ENCODE assay signal across 33 mouse cellular contexts in the genomic region with DNA sequence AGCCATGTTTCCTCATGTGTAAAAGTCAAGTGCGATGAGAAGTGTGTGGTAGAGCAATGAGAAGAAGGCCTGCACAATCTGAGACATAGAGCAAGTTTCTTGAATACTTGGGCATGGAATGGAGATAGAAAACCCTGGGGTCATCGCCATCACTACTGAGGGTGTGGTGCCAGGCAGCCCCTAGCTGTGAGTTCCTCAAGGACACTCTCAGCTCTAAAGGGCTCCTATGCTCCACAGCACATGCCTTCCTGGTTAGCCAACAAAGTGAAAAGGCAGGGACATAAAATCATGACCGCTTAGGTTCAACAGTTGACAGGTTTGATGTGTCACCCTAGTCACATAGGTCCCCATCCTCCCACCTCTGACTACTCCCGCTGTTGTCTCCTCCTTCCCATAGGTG.
"Had no signal": no experiment of that assay in that cellular context is flagged by ENCODE, and none has a peak within 500 bp of the region (broad histone marks: within the 10 kb centered on the region; RNA-seq: fewer than 3 reads in every experiment).

No protein-coding gene starts in this region.

- H3K9me3 ChIP-seq: heart, embryonic 10.5 days; heart, embryonic 12.5 days; heart, embryonic 13.5 days; heart, embryonic 15.5 days; hindbrain, embryonic 10.5 days; hindbrain, embryonic 12.5 days; hindbrain, embryonic 13.5 days; hindbrain, embryonic 15.5 days; intestine, embryonic 15.5 days had no signal

- ATAC-seq: hindbrain, embryonic 16.5 days; hindbrain, postnatal 0 days; inflammation-experienced regulatory T-cells, adult 6 months; intestine, embryonic 15.5 days; intestine, embryonic 16.5 days had no signal

- H3K4me1 ChIP-seq: heart, embryonic 10.5 days; heart, embryonic 12.5 days; heart, embryonic 13.5 days; heart, embryonic 15.5 days; hindbrain, embryonic 10.5 days; hindbrain, embryonic 12.5 days; hindbrain, embryonic 13.5 days; hindbrain, embryonic 15.5 days; intestine, embryonic 15.5 days had no signal

- DNase-seq: heart, adult 2 months; heart, postnatal 10 days; heart, postnatal 14 days; heart, postnatal 36 days; heart, postnatal 4 days; kidney, adult 18-20 months; kidney, adult 2 months; kidney, adult 8-10 months; kidney, adult 9 months; kidney, postnatal 10 days; kidney, postnatal 14 days; kidney, postnatal 25 days; kidney, postnatal 36 days; layer of hippocampus, adult 9-11 months; layer of hippocampus, postnatal 36 days had no signal

- H3K4me2 ChIP-seq: heart, embryonic 11.5 days; heart, embryonic 12.5 days; heart, embryonic 13.5 days; heart, embryonic 15.5 days; hindbrain, embryonic 12.5 days; hindbrain, embryonic 13.5 days; hindbrain, embryonic 14.5 days; hindbrain, embryonic 15.5 days; intestine, embryonic 15.5 days had no signal

- H3K9ac ChIP-seq: heart, embryonic 12.5 days; heart, embryonic 13.5 days; heart, embryonic 15.5 days; hindbrain, embryonic 12.5 days; hindbrain, embryonic 13.5 days; hindbrain, embryonic 14.5 days; hindbrain, embryonic 15.5 days; intestine, embryonic 15.5 days had no signal

- H3K36me3 ChIP-seq: heart, embryonic 10.5 days; heart, embryonic 12.5 days; heart, embryonic 13.5 days; heart, embryonic 15.5 days; hindbrain, embryonic 10.5 days; hindbrain, embryonic 12.5 days; hindbrain, embryonic 13.5 days; hindbrain, embryonic 15.5 days; intestine, embryonic 15.5 days had no signal

- H3K27ac ChIP-seq: heart, adult 2 months; heart, embryonic 10.5 days; heart, embryonic 13.5 days; heart, embryonic 15.5 days; hindbrain, embryonic 10.5 days; hindbrain, embryonic 12.5 days; hindbrain, embryonic 13.5 days; hindbrain, embryonic 14.5 days; hindbrain, embryonic 15.5 days; hindbrain, postnatal 0 days; intestine, embryonic 15.5 days; kidney, postnatal 0 days; layer of hippocampus, adult 2 months; left cerebral cortex, adult 2 months had no signal

- H3K27me3 ChIP-seq: heart, embryonic 12.5 days; heart, embryonic 13.5 days; heart, embryonic 15.5 days; hindbrain, embryonic 12.5 days; hindbrain, embryonic 13.5 days; hindbrain, embryonic 15.5 days; intestine, embryonic 15.5 days had no signal

- H3K4me3 ChIP-seq: heart, adult 2 months; heart, embryonic 10.5 days; heart, embryonic 12.5 days; heart, embryonic 13.5 days; heart, embryonic 15.5 days; hindbrain, embryonic 10.5 days; hindbrain, embryonic 12.5 days; hindbrain, embryonic 13.5 days; hindbrain, embryonic 15.5 days; intestine, embryonic 15.5 days; layer of hippocampus, adult 2 months; left cerebral cortex, adult 2 months had no signal
